Mouse (Mus musculus): Measurements from ENCODE around the gene Myo10.

DNA sequence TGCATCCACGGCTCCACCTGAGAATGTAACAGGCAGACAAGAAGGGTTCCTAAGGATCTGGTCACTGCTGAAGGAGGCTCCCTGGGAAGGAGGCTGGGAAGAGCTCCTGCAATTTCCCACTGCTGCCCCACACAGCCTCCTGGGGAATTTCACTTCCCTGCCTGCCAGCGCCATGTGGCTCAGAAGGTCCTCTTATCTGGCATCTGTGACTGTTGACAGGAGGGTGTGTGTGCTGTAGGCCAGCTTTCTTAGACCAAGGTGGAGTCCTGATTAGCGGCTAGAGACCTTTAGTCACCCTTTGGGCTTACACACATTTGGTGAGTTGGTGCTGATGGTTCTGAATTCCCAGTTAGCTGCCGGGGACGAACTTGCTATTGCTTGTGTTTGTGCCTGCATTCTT is 28.0 kb downstream of the Myo10 start:
- TF ChIP-seq CTCF (conservative IDR thresholded peaks at IDR 0.05; ENCODE audit: insufficient read depth, insufficient read length, low read depth, low read length) (no peak), POLR2A (IDR thresholded peaks at IDR 0.05; ENCODE audit: low read depth, low read length) (no peak)

All from kidney, adult 2 months (tissue).